Mouse (Mus musculus) G1E (cell line): Measurements from ENCODE around the gene Atp1b1.

Experiments used
- CTCF ChIP-seq: IDR thresholded peaks from 2 replicates; pipeline ENCODE4 v1.5.1; 2012; ENCODE audit warnings: low read depth, low read length, inconsistent platforms, mixed read lengths
- GATA1 ChIP-seq: IDR thresholded peaks from 2 replicates; pipeline ENCODE4 v1.6.1; 2012; ENCODE audit warnings: borderline replicate concordance, low read length, inconsistent platforms, mixed read lengths
- GATA2 ChIP-seq: IDR thresholded peaks from 2 replicates; pipeline ENCODE4 v1.6.1; 2012; ENCODE audit warnings: low read depth, low read length, inconsistent platforms, borderline replicate concordance

- TF ChIP-seq GATA1 = no peak
- no peak for TF ChIP-seq GATA2
- TF ChIP-seq CTCF = no peak
Measured at GRCm38 (mm10) chr1:164474310-164474709, 16.2 kb upstream of the Atp1b1 start.
